Mouse (Mus musculus) brain, embryonic 14.5 days (tissue): ENCODE results near the gene Dnaic2. TPM values are rescaled to one million over a fixed set of nuclear protein-coding genes. Genes with fewer than 3 reads are reported as not detected.
A peak's percentile ranks its signal among the peaks of the same experiment; 100 is the strongest.

Experiments used
- DNase-seq: peaks from one replicate; pipeline ENCODE4 v3.0.0-alpha.2; 2011; ENCODE audit warnings: low read depth
- CTCF ChIP-seq: fragments of 200-500 bp; IDR thresholded peaks from 2 replicates; pipeline ENCODE4 v1.5.1; 2012; ENCODE audit warnings: inconsistent platforms, mild to moderate bottlenecking, moderate library complexity, borderline replicate concordance; ENCODE audit not compliant: insufficient read depth, insufficient read length; ENCODE audit errors: extremely low read depth
- POLR2A ChIP-seq: fragments of 200-500 bp; IDR thresholded peaks from 2 replicates; pipeline ENCODE4 v1.6.1; 2012; ENCODE audit warnings: mild to moderate bottlenecking, inconsistent platforms, borderline replicate concordance; ENCODE audit not compliant: poor library complexity, insufficient read depth, insufficient read length, severe bottlenecking; ENCODE audit errors: extremely low read depth
- polyA plus RNA-seq: library from polyadenylated mRNA; depleted of rRNA; stranded (reverse); fragments of >200 nt; gene quantifications from 2 replicates; pipeline ENCODE4 v1.2.3, GENCODE M21; 2012

Dnaic2 gene
- polyA plus RNA-seq, 1 experiment: 2.9 TPM

DNA sequence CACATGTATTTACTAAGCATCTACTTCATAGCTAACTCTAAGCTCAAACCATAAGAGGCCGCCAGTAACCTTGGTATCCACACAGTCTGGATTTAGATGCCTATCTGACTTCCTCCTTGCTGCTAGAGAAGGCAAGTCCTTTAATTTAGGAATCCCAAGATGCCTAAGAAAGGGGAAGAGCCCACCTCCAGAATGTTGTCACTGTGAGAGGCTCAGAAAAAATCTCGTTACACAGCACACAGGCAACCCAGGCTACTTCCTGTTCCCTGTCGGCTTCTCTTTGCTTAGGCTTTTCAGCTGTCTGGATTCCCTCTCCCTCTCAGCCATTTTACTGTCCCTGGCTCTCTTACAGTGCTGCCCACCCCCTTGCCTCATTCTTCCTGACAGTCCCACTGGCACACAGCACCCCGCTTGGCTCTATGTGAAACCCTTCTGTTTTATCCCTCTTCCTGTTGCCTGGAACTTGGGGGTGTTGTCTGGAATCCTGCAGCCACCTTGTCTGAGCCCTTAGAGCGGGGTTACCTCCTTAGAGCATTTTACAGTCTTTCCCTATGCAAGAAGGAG is 65.8 kb downstream of the Dnaic2 start:
- peak; percentile 58 for DNase-seq
- TF ChIP-seq CTCF (no peak), POLR2A (no peak)

DNA sequence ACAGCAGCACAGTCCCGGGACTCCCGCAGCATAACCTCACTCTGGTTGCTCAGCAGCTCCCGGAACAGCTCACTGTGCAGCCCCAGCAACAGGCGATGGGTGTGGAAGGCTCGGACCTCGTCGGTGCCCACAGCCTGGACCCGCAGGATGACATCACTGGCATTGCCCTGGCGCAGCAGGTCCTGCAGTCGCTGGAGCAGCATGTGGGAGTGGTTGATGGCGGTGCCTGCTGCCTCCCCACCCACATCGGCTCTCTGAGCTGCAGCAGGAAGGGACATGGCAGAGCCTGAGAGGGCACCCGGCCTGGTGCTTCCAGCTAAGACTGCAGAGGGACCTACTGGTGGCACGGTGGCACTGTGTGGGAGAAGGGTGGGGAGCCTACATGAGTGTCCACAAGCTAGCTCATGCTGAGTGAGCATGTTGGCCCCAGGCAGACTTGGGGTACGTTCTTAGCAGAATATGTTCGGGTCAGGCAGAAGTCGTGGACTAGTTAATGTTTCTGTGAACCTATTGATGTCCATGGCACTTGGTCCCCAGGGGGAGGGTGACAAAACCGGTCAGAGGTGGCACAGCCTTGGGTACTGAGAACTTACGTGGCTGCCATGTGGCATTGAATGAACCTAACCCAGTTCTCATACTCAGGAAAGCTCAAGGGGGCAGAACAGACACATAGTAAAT is 66.8 kb downstream of the Dnaic2 start:
- DNase-seq: no peak
- no peak for TF ChIP-seq POLR2A

DNA sequence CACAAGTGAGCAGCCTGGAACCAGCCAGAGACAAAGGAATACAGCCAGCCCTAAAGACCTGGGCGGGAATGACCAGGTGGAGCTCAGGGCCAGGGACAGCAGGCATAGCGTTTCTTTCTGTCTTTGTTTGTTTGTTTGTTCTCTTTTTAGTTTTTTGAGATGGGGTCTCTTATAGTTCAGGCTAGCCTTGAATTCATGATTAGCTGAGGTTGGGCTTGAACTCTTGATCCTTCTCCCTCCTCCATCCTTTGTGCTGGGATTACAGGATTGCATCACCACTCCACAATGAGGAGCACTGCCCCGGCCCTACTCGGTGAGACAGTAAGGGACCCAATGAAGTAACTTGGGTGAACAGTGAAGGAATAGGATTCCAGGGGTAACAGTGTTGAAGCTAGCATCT is 67.5 kb downstream of the Dnaic2 start:
- no peak for DNase-seq
- TF ChIP-seq CTCF (no peak), POLR2A (no peak)

DNA sequence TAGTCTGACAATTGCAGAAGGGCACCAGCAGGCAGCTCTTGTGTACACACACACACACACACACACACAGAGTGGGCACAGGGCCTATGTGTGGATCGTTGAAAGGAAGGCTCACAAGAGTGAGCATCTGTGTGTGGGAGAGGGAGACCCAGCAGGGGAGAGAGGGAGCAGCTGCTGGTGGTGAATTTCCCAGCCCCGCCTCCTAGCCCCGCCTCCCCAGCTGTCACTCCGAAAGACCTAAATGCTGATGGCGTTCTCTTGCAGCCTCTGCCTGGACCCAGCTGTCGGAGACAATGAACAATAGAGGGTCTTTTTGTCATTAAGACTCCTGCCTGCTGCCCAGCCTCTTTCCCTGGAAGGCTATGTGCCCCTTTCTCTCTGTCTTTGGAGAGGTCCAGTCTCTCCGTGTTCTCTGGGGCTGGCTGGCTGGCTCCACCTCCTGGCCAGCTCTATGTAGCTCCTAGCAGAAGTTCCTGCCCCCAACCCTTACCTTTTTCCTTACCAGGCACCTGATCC is 68.1 kb downstream of the Dnaic2 start:
- TF ChIP-seq POLR2A (no peak), CTCF (peak; percentile 38)

DNA sequence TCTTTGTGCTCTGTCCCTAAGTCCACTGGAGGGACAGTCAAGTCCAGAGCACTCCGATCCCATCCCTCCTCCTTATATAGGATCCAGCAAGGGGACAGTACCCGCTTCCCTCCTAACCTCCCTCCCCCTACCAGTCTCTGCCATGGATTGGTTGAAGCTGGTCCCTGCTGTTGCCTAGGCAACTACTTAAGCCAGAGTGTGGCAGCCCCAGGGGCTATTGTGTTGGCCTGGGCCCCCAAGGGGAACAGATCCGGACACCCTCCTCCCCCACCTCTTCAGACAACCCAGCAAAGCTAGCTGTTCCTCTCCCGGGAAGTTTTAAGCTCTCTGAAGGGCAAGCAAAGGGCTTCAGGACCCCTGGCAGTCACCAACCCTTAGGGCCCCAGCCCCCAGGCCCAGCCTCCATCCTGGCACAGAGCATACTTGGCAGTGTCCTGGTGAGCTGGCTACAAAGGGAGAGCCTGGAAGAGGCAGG is 68.7 kb downstream of the Dnaic2 start, which contains the start of gene Btbd17:
Gene Btbd17 (minus strand): TSS at position 98 of the 475 bp plus-strand sequence.
- TF ChIP-seq POLR2A (0 out of 2 replicates have a peak, but pooled peaks have one; percentile 8), CTCF (no peak)
- DNase-seq: peak; percentile 97

More for the DNA sequence above, 68.1 kb downstream of the Dnaic2 start:
- DNase-seq: peak; percentile 99

DNA sequence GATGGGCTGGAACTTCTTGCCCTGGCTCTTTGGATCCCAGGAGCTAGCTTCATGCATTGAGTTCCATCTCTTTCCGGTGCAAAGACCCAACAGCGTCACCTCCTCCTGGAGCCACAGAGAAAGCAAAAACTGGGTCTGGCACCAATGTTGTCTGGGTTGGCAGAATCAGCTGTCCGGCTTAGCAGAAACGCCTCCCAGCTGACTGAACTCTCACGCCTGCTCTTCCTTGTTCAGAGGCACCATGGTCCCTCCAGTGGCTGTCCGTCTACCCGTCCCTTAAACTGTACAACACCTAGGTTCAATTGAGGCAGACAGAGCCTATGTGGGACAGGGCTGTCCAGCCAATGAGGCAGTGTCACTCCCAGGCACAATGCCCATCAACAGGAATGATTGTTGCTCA is 70.0 kb downstream of the Dnaic2 start:
- DNase-seq: no peak
- TF ChIP-seq POLR2A: no peak
- no peak for TF ChIP-seq CTCF

DNA sequence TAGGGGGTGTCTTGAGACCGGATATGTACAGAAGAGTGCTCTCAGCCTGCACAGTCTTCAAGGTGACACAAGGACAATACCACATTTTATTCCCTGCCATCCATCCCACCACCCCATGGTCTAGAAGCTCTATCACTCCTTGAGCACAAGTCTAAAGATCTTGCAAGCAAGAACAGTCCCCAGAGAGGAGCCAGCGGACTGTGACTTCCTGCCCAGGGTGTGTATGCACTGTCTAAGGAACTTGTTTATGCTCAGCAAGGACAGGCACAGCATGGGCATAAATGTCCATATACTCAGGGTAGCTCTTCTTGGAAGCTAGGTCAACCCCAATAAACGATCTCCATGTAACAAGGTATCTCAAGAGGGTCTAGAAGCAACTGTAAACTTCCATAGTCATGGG is 70.8 kb downstream of the Dnaic2 start:
- no peak for DNase-seq
- TF ChIP-seq CTCF (no peak), POLR2A (no peak)

DNA sequence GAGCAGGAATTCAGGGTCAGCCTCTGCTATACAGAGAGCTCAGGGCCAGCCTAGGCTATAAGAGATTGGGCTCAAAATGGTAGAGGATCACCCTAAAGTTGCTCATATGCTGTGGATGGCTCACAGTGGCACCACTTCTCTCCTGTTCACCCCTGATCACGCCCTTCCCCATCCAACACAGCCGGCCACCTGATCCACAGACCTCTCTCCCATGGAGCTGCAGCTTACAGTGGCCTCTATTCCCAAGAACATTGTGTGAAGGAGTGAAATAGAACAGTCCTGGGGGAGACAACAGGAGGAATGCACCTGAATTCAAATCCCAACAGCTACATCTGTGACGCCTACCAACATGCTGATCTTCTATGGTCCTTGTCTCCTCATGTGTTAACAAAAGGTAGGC is 71.4 kb downstream of the Dnaic2 start, which contains the start of gene Gpr142:
Gene Gpr142 (plus strand): TSS at position 301 of the 400 bp plus-strand sequence.
- TF ChIP-seq POLR2A (no peak), CTCF (no peak)
- no peak for DNase-seq

DNA sequence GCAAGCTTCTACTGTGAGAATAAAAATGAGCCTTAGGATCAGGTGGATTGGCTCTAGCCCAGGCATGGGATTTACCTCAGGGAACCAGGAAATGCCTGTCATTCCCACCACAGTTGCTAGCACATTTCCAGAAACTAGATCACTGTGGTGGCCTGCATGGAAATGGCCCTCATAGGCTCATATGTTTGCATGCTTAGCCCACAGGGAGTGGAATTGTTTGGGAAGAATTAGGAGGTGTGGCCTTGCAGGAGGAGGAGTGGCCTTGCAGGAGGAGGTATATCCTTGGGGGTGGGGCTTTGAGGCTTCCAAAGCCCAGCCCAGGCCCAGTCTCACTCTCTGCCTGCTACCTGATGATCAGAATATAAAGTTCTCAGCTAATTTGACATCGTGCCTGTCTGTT is 74.7 kb downstream of the Dnaic2 start:
- DNase-seq: no peak
- TF ChIP-seq POLR2A (no peak), CTCF (no peak)

DNA sequence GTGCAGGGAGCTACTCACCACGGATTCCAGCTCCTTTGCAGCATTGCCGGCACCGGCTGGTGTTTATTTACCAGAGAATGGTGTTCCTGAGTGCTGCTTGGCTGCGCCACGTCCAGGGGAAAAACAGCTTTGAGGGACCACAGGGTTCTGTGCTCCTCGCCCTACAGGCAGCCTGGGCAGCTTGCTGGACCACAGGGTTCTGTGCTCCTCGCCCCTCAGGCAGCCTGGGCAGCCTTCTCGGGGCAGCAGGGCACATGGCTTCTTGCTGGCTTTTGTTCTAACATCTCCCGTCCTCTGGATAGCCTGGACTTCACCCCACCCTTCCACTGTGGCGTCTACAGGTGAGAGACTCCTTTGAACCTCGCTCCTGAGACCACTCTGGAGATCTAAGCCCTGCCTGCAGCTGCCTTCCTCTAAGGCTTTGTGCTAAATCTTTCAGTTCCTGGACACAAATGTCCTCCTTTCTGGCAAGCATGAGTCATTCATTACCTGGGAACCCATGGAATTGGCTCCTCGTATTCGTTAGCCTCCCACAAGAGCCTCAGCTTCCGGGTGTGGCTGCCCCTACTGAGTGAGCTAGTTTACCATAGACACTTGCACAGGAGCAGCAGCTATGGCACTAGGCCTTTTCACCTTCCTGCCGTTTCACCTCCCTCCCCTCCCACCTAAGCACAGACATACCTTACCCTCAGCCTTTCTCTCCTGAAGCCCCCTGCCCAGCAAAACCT is 75.5 kb downstream of the Dnaic2 start:
- DNase-seq: no peak
- TF ChIP-seq POLR2A: no peak

DNA sequence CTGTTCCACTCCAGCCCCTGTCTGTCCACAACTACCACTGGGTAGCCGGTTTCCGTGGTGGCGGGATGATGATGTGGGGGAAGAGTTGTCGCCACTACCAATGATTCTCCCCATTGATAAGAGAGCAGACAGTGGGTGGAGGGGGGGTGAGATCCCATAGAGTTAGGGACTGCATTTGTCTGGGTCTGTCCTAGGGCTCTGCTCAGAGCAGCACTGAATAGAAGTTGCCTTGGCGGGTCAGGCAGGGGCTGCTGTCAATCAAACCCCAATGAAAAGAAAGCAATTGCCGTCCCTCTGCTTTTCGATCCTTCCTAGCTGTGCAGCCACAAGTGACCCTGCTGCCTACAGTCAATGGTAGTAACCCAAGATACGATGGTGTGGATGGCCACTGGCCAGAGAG is 76.8 kb downstream of the Dnaic2 start:
- DNase-seq: no peak
- TF ChIP-seq POLR2A: no peak
- no peak for TF ChIP-seq CTCF
